Mouse (Mus musculus): Measurements from ENCODE around the gene Rnf216. TPM values are rescaled to one million over a fixed set of nuclear protein-coding genes. Genes with fewer than 3 reads are reported as not detected.

Rnf216 gene
- total and polyA plus RNA-seq, 3 experiments: 15.5 to 30.7 (median 18.2) TPM

- Histone ChIP-seq H3K4me2 (ENCODE audit: insufficient read depth, low read depth, poor library complexity, severe bottlenecking) (no peak overlapping the region), H3K4me1 (ENCODE audit: control insufficient read depth in 1 of 2, insufficient read depth in 2 of 2) (no peaks in the 10 kb centered on the region; a peak in 1 of 4 replicates), H3K36me3 (replicated peaks in 1 of 2; ENCODE audit: control insufficient read depth in 1 of 2, insufficient read depth in 1 of 2, low read length in 1 of 2) (no peaks in the 10 kb centered on the region), H3K9ac (ENCODE audit: insufficient read depth, low read depth) (no peak overlapping the region), H3K27ac (ENCODE audit: insufficient read depth, low read depth) (no peak overlapping the region), H3K4me3 (replicated peaks in 1 of 3; ENCODE audit: low read depth in 2 of 3, low read length in 2 of 3, poor library complexity in 1 of 3) (no peak overlapping the region), H3K9me3 (replicated peaks; ENCODE audit: low read length) (peaks cover 10% of the 10 kb centered on the region), H3K79me2 (replicated peaks; ENCODE audit: control insufficient read depth, extremely low read depth, insufficient read depth, poor library complexity, severe bottlenecking) (no peaks in the 10 kb centered on the region), H3K27me3 (replicated peaks) (peaks cover 15% of the 10 kb centered on the region)
- no peak for DNase-seq (ENCODE audit: extremely low read depth)
- in situ Hi-C loops (cut with MboI; ENCODE audit: low pct_ligation_motif_present, low pct_unique_long_range_greater_than_20kb, low sequenced_read_pairs) (no loop called here), dilution Hi-C loops (cut with MboI; ENCODE audit: extremely low pct_ligation_motif_present, extremely low pct_unique_long_range_greater_than_20kb, low sequenced_read_pairs) (no loop called here)
- TF ChIP-seq KAT2A (IDR thresholded peaks at IDR 0.05; ENCODE audit: insufficient replicate concordance, low read length): no peak
- no peak for TF ChIP-seq HCFC1 (IDR thresholded peaks at IDR 0.05; ENCODE audit: low read depth, low read length)
- TF ChIP-seq E2F4 (IDR thresholded peaks at IDR 0.05; ENCODE audit: insufficient replicate concordance, low read depth, low read length): no peak
- TF ChIP-seq MEF2A (IDR thresholded peaks at IDR 0.05; ENCODE audit: borderline replicate concordance, low read depth, low read length): no peak
- TF ChIP-seq ZKSCAN1 (IDR thresholded peaks at IDR 0.05; ENCODE audit: borderline replicate concordance, low read depth, low read length): no peak
- TF ChIP-seq MXI1 (IDR thresholded peaks at IDR 0.05; ENCODE audit: low read depth, low read length): no peak
- TF ChIP-seq SIN3A (IDR thresholded peaks at IDR 0.05; ENCODE audit: low read length): no peak
- TF ChIP-seq MYC (IDR thresholded peaks at IDR 0.05; ENCODE audit: low read depth, low read length): no peak
- TF ChIP-seq NELFE (IDR thresholded peaks at IDR 0.05; ENCODE audit: low read depth, low read length): no peak
- no peak for TF ChIP-seq CTCF (conservative IDR thresholded peaks at IDR 0.05 in 1 of 2, IDR thresholded peaks at IDR 0.05 in 1 of 2; ENCODE audit: low read depth in 2 of 2, low read length in 2 of 2)
- no peak for TF ChIP-seq GABPA (IDR thresholded peaks at IDR 0.05; ENCODE audit: insufficient replicate concordance, low read depth, low read length)
- TF ChIP-seq USF2 (conservative IDR thresholded peaks at IDR 0.05; ENCODE audit: low read depth, low read length): no peak
- no peak for TF ChIP-seq SMC3 (IDR thresholded peaks at IDR 0.05; ENCODE audit: low read depth, low read length)
- no peak for TF ChIP-seq ZC3H11A (IDR thresholded peaks at IDR 0.05; ENCODE audit: low read depth, low read length)
- TF ChIP-seq POLR2AphosphoS2 (IDR thresholded peaks at IDR 0.05; ENCODE audit: low read depth, low read length): no peak
- TF ChIP-seq MAZ (IDR thresholded peaks at IDR 0.05; ENCODE audit: low read depth, low read length): no peak
- no peak for TF ChIP-seq JUN (IDR thresholded peaks at IDR 0.05; ENCODE audit: insufficient read depth, low read depth, low read length)
- TF ChIP-seq UBTF (IDR thresholded peaks at IDR 0.05; ENCODE audit: low read depth, low read length): no peak
- TF ChIP-seq ELF1 (IDR thresholded peaks at IDR 0.05; ENCODE audit: low read depth, low read length): no peak
Measured at GRCm38 (mm10) chr5:143148661-143149060, 35.9 kb upstream of the Rnf216 start.

GRCm38 (mm10) chr5:143147481-143147880 lies 34.7 kb upstream of the Rnf216 start, which contains the start of gene Olfr718-ps1:
Gene Olfr718-ps1, minus strand, starts transcription at chr5:143147581.
- dilution Hi-C loops (cut with MboI; ENCODE audit: extremely low pct_ligation_motif_present, extremely low pct_unique_long_range_greater_than_20kb, low sequenced_read_pairs): no loop called here
- H3K79me2 ChIP-seq (replicated peaks; ENCODE audit: control insufficient read depth, extremely low read depth, insufficient read depth, poor library complexity, severe bottlenecking): no peaks in the 10 kb centered on the region
- H3K36me3 ChIP-seq (replicated peaks in 1 of 2; ENCODE audit: control insufficient read depth in 1 of 2, insufficient read depth in 1 of 2, low read length in 1 of 2): no peaks in the 10 kb centered on the region
- H3K9me3 ChIP-seq (replicated peaks; ENCODE audit: low read length): peaks cover 10% of the 10 kb centered on the region
- H3K4me2 ChIP-seq (ENCODE audit: insufficient read depth, low read depth, poor library complexity, severe bottlenecking): no peak within 1 kb of the TSS
- TF ChIP-seq GABPA (IDR thresholded peaks at IDR 0.05; ENCODE audit: insufficient replicate concordance, low read depth, low read length) (no peak), CHD1 (IDR thresholded peaks at IDR 0.05; ENCODE audit: low read depth, low read length) (no peak), JUND (conservative IDR thresholded peaks at IDR 0.05; ENCODE audit: low read depth, low read length) (no peak), MYC (IDR thresholded peaks at IDR 0.05; ENCODE audit: low read depth, low read length) (no peak), SMC3 (IDR thresholded peaks at IDR 0.05; ENCODE audit: low read depth, low read length) (no peak), TCF12 (IDR thresholded peaks at IDR 0.05; ENCODE audit: low read depth, low read length) (no peak), KAT2A (IDR thresholded peaks at IDR 0.05; ENCODE audit: insufficient replicate concordance, low read length) (no peak), MAX (IDR thresholded peaks at IDR 0.05; ENCODE audit: low read length) (no peak), ZKSCAN1 (IDR thresholded peaks at IDR 0.05; ENCODE audit: borderline replicate concordance, low read depth, low read length) (no peak), ETS1 (conservative IDR thresholded peaks at IDR 0.05; ENCODE audit: low read depth, low read length) (no peak), ZMIZ1 (IDR thresholded peaks at IDR 0.05; ENCODE audit: low read depth, low read length) (no peak), BHLHE40 (IDR thresholded peaks at IDR 0.05; ENCODE audit: low read depth, low read length) (no peak)
- in situ Hi-C loops (cut with MboI; ENCODE audit: low pct_ligation_motif_present, low pct_unique_long_range_greater_than_20kb, low sequenced_read_pairs): no loop called here
- H3K27me3 ChIP-seq (replicated peaks): peaks cover 16% of the 10 kb centered on the region
- H3K4me3 ChIP-seq (replicated peaks in 1 of 3; ENCODE audit: low read depth in 2 of 3, low read length in 2 of 3, poor library complexity in 1 of 3): no peak within 1 kb of the TSS
- H3K4me1 ChIP-seq (ENCODE audit: control insufficient read depth in 1 of 2, insufficient read depth in 2 of 2): no peaks in the 10 kb centered on the region; a peak in 1 of 4 replicates
- no peak for DNase-seq (ENCODE audit: extremely low read depth)
- H3K27ac ChIP-seq (ENCODE audit: insufficient read depth, low read depth): no peak within 1 kb of the TSS
- H3K9ac ChIP-seq (ENCODE audit: insufficient read depth, low read depth): no peak within 1 kb of the TSS

All from CH12.LX (cell line).